Mouse (Mus musculus) limb, embryonic 14.5 days (tissue): ENCODE measurements around the gene Runx1. TPM values are rescaled to one million over a fixed set of nuclear protein-coding genes. Genes with fewer than 3 reads are reported as not detected.

Experiments used
- ATAC-seq: fragments of 200-750 bp; cut with Nextera tagmentation; 2 replicates; pipeline ENCODE4 v1.8.0; 2017; ENCODE audit warnings: low read depth, moderate number of reproducible peaks, moderate TSS enrichment; ENCODE audit not compliant: low FRiP score
- DNase-seq: peaks from one replicate; pipeline ENCODE4 v3.0.0-alpha.2; 2015; ENCODE audit warnings: low spot score
- H3K27ac ChIP-seq: fragments of 300-500 bp; sonication (generic); replicated peaks from 2 replicates; pipeline ENCODE4 v1.5.1; 2014; ENCODE audit warnings: low read depth, mild to moderate bottlenecking, low read length, moderate library complexity, mixed read lengths
- H3K27me3 ChIP-seq: fragments of 300-500 bp; sonication (generic); 2 replicates; pipeline ENCODE4 v1.6.1; 2014; ENCODE audit warnings: low read length, mixed read lengths; ENCODE audit not compliant: control insufficient read depth, insufficient read depth
- H3K36me3 ChIP-seq: fragments of 300-500 bp; sonication (generic); 2 replicates; pipeline ENCODE4 v1.6.1; 2014; ENCODE audit warnings: mild to moderate bottlenecking, low read length, moderate library complexity, mixed read lengths; ENCODE audit not compliant: control insufficient read depth, insufficient read depth
- H3K4me1 ChIP-seq: fragments of 300-500 bp; sonication (generic); 2 replicates; pipeline ENCODE4 v1.6.1; 2014; ENCODE audit warnings: antibody characterized with exemption, low read length, mixed read lengths; ENCODE audit not compliant: control insufficient read depth, insufficient read depth
- H3K4me2 ChIP-seq: fragments of 300-500 bp; sonication (generic); replicated peaks from 2 replicates; pipeline ENCODE4 v1.6.1; 2014; ENCODE audit warnings: low read depth, mild to moderate bottlenecking, low read length, moderate library complexity; ENCODE audit not compliant: severe bottlenecking
- H3K4me3 ChIP-seq: fragments of 300-500 bp; sonication (generic); replicated peaks from 2 replicates; pipeline ENCODE4 v1.5.1; 2014; ENCODE audit warnings: low read length
- H3K9ac ChIP-seq: fragments of 300-500 bp; sonication (generic); 2 replicates; pipeline ENCODE4 v1.6.1; 2014; ENCODE audit warnings: mild to moderate bottlenecking, low read depth, low read length, moderate library complexity; ENCODE audit not compliant: severe bottlenecking
- H3K9me3 ChIP-seq: fragments of 300-500 bp; sonication (generic); 2 replicates; pipeline ENCODE4 v1.6.1; 2016; ENCODE audit warnings: low read length; ENCODE audit not compliant: control insufficient read depth
- POLR2A ChIP-seq: fragments of 200-500 bp; IDR thresholded peaks from 2 replicates; pipeline ENCODE4 v1.8.0; 2012; ENCODE audit warnings: inconsistent platforms, mild to moderate bottlenecking, moderate library complexity, borderline replicate concordance; ENCODE audit not compliant: insufficient read depth, insufficient read length; ENCODE audit errors: extremely low read depth
- WGBS: fragments of 180-500 bp; shearing (Covaris S2); extraction: QIAGEN DNeasy Blood & Tissue Kit; methylation state at CpG from one replicate; pipeline ENCODE4 v1.1.7; 2014; 5-methylcytosine and 5-hydroxymethylcytosine counted together
- polyA plus RNA-seq, 2 experiments: library from polyadenylated mRNA; depleted of rRNA in 1 of 2; stranded (reverse) in 1 of 2; unstranded in 1 of 2; fragments of >200 nt; fragmentation: Nextera tagmentation in 1 of 2; extraction: Ambion mirVana in 1 of 2; gene quantifications; 2 replicates each; pipeline versions ENCODE4 v1.2.1 to v1.2.3; 2012 to 2014

Gene Runx1
- polyA plus RNA-seq, 2 experiments: 5.2 to 5.5 TPM

DNA sequence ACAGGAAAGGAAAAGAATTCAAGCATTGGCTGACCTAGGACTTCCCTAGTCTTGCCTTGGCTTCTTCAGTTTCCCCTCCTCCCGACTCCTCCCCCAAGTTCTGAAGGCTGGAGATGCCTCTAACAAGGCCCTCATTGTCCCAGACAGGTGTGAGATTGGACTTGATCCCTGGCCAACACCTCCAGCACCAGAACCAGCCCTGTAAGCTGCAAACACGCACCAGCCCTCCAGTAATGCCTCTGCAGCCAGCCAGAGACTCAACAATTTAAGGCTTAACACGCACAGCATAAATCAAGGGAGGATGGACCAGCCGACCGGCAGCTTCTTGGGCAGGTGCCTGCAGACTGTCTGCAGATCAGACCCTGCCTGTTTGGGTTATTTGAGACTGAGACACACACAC lies 195.0 kb downstream of the Runx1 start:
- Histone ChIP-seq H3K9ac (no peak overlapping the region), H3K9me3 (no peaks in the 10 kb centered on the region), H3K36me3 (no peaks in the 10 kb centered on the region), H3K27me3 (no peaks in the 10 kb centered on the region), H3K4me1 (peaks cover 41% of the 10 kb centered on the region), H3K4me3 (no peak overlapping the region), H3K27ac (0 out of 2 replicates have a peak overlapping the region, but pooled peaks have one; percentile 26), H3K4me2 (no peak overlapping the region)
- no peak for TF ChIP-seq POLR2A
- DNase-seq (no peak), ATAC-seq (0 out of 2 replicates have a peak, but pooled peaks have one; percentile 24)
- WGBS: 28% methylated on average over 5 of the region's 5 CpGs

DNA sequence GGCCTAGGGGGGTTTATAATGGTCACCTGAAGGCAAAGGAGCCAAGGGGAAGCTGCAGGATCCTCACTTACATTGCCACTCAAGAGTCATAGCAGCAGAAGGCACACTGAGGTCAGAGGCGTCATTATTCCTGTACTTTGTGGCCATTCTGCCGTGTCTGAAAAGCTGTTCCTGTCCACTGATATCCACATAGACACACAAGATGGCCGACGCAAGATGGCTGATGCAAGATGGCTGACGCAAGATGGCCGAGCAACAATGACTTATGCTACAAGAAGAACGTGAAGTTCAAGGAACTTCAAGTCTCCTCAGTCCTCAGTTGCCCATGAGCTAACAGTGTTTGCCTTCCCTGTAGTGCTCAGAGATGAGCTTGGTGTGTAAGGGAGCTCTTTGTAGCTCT lies 196.1 kb downstream of the Runx1 start:
- WGBS: 95% methylated on average over 7 of the region's 7 CpGs
- no peak overlapping the region for H3K4me3 ChIP-seq
- H3K36me3 ChIP-seq: no peaks in the 10 kb centered on the region
- no peak overlapping the region for H3K27ac ChIP-seq
- TF ChIP-seq POLR2A: no peak
- peaks cover 41% of the 10 kb centered on the region for H3K4me1 ChIP-seq
- no peak overlapping the region for H3K9ac ChIP-seq
- H3K27me3 ChIP-seq: no peaks in the 10 kb centered on the region
- ATAC-seq (no peak), DNase-seq (no peak)
- no peaks in the 10 kb centered on the region for H3K9me3 ChIP-seq
- no peak overlapping the region for H3K4me2 ChIP-seq

DNA sequence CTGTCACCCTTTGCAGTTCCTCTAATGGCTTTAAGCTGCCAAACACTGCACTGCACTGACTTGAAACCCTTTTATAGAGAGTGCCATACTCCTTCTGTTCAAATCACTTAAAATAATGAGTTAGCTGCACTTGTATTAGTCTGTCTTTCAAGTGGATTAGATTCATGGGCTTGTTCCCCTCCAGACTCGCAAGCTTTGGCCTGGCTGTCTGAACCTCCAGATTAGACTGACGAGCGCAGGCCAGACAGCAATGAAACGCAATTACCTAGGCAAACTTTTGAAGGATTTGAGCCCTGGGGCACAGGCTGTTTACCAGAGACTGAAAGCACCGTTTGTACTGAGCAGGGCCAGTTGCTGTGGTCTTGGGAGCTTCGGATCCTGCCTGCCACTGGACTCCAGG lies 198.7 kb downstream of the Runx1 start:
- DNase-seq (peak; percentile 27), ATAC-seq (no peak)
- no peaks in the 10 kb centered on the region for H3K36me3 ChIP-seq
- no peak for TF ChIP-seq POLR2A
- no peak overlapping the region for H3K9ac ChIP-seq
- peaks cover 33% of the 10 kb centered on the region for H3K4me1 ChIP-seq
- H3K4me3 ChIP-seq: no peak overlapping the region
- H3K27ac ChIP-seq: no peak overlapping the region
- no peaks in the 10 kb centered on the region for H3K9me3 ChIP-seq
- 19% methylated on average over 6 of the region's 6 CpGs for WGBS
- H3K27me3 ChIP-seq: no peaks in the 10 kb centered on the region
- H3K4me2 ChIP-seq: no peak overlapping the region

DNA sequence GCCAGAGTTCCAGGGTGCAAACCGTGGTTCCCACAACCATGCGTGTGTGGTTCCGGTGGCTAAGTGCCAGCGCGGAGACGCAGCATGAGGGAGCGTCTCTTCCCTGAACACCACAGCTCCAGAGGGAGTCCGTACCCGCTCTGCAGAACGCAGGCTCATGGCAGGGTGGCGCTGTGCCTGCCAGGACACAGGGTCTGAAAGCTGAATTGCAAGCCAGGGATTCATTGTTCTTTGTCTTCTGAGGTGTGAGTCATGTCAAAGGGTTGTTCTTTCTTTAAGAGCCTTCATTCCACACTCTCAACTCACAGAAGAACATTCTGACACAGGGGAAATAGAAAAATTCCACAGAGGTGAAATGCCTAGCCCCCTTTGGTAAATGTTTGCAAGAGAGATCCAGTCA lies 202.0 kb downstream of the Runx1 start:
- no peak for ATAC-seq
- H3K4me2 ChIP-seq: no peak overlapping the region
- no peak for DNase-seq
- H3K27ac ChIP-seq: no peak overlapping the region
- peaks cover 15% of the 10 kb centered on the region; the same call in 1 of the 2 replicates for H3K4me1 ChIP-seq
- H3K9me3 ChIP-seq: no peaks in the 10 kb centered on the region
- no peaks in the 10 kb centered on the region for H3K36me3 ChIP-seq
- no peak for TF ChIP-seq POLR2A
- WGBS: 91% methylated on average over 11 of the region's 11 CpGs
- H3K9ac ChIP-seq: no peak overlapping the region
- H3K27me3 ChIP-seq: no peaks in the 10 kb centered on the region
- no peak overlapping the region for H3K4me3 ChIP-seq

DNA sequence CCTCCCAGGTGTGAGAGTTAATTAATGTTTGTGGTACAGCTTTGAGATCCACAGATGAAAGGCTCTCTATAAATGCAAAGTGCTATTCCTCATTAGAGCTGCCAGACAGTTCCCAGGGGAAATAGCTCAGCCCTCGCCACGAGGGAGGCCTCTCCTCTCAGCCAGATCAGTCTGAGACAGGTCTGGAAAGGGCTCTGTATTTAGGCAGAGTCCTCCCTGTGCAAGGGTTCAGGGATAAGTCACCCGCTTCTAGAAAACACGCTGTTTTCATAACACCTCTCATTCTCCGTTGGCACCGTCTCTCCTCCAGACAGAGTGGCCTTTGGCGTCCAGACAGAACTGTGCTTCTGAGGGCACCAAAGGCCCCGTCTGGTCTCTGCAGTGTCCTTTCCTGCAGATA lies 204.1 kb downstream of the Runx1 start:
- Histone ChIP-seq H3K27ac (no peak overlapping the region), H3K4me2 (no peak overlapping the region), H3K9ac (no peak overlapping the region), H3K9me3 (peaks cover 9% of the 10 kb centered on the region), H3K4me3 (no peak overlapping the region), H3K36me3 (0 out of 2 replicates have a peak, but pooled peaks cover 3% of the 10 kb centered on the region), H3K27me3 (no peaks in the 10 kb centered on the region), H3K4me1 (peaks cover 9% of the 10 kb centered on the region; the same call in 1 of the 2 replicates)
- TF ChIP-seq POLR2A: no peak
- ATAC-seq (no peak), DNase-seq (no peak)
- 40% methylated on average over 8 of the region's 8 CpGs for WGBS
